Comparison of ENCODE assay signal across 12 mouse cellular contexts in the genomic region with DNA sequence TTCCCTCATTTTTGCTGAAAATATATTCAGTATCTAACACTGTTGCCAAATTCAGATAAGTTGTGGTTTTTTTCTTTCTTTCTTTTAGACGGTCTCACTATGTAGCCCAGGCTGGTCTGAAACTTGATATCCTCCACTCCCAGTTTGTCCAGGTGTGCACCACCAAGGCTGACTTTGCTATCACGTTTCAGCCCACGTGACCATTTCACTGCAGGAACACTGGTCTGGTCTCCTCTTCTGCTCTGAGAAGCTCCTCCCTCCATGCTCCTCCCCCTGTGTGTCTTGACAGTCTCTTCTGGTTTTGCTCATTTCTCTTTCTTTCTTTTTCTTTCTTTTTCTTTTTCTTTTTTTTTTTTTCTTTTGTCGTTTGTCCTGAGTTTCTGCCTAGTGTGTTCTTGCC. TPM values are rescaled to one million over a fixed set of nuclear protein-coding genes. Genes with fewer than 3 reads are reported as not detected.
DNase-seq lines count a peak whose midpoint lies in the region; ATAC-seq and TF ChIP-seq lines count a peak whose summit lies in the region.
"Had no signal": no experiment of that assay in that cellular context is flagged by ENCODE, and none has a peak within 500 bp of the region (broad histone marks: within the 10 kb centered on the region; RNA-seq: fewer than 3 reads in every experiment).

No protein-coding gene starts in this region.

- H3K9ac ChIP-seq in liver, adult 2 months (ENCODE audit: low read depth, low read length) = no peak overlapping the region
- no peak overlapping the region for H3K9ac ChIP-seq in hindbrain, embryonic 16.5 days (ENCODE audit: low read depth, low read length)

- no peaks in the 10 kb centered on the region for H3K36me3 ChIP-seq in liver, adult 2 months (ENCODE audit: control insufficient read depth, insufficient read depth, low read length)
- H3K36me3 ChIP-seq in hindbrain, embryonic 16.5 days (ENCODE audit: control insufficient read depth, insufficient read depth, low read length) = no peaks in the 10 kb centered on the region

- no peak for TF ChIP-seq CTCF in liver, adult 2 months (IDR thresholded peaks at IDR 0.05; ENCODE audit: low read depth, low read length)

- H3K4me1 ChIP-seq in liver, adult 2 months (ENCODE audit: control insufficient read depth, insufficient read depth, low read length) = no peaks in the 10 kb centered on the region
- H3K4me1 ChIP-seq in hindbrain, embryonic 16.5 days (ENCODE audit: control insufficient read depth, insufficient read depth, low read depth, low read length) = no peaks in the 10 kb centered on the region

- peak; percentile 17 for DNase-seq in liver, adult 2 months (ENCODE audit: extremely low read depth, low read depth, low spot score)
- no peak for DNase-seq in liver
- peak; percentile 19 for DNase-seq in A20 (ENCODE audit: low read depth, low spot score)
- peak; percentile 83 for DNase-seq in ES-CJ7 (ENCODE audit: low read depth, low spot score)
- DNase-seq in induced T-regulatory cell, adult 2 months (ENCODE audit: low read depth) = peak; percentile 27
- no peak for DNase-seq in spleen, postnatal 14 days (ENCODE audit: low spot score in 2 of 2)
- DNase-seq in gastrocnemius, postnatal 14 days = no peak
- DNase-seq: cerebellum, adult 9-11 months had no signal

- 46% methylated on average over 4 of the region's 4 CpGs for WGBS in liver, adult 2 months
- WGBS in hindbrain, embryonic 16.5 days = 38% methylated on average over 4 of the region's 4 CpGs

- no peaks in the 10 kb centered on the region for H3K27me3 ChIP-seq in liver, adult 2 months (ENCODE audit: control insufficient read depth, insufficient read depth, low read length)
- no peaks in the 10 kb centered on the region for H3K27me3 ChIP-seq in hindbrain, embryonic 16.5 days (replicated peaks; ENCODE audit: control insufficient read depth, insufficient read depth, low read length)

- TF ChIP-seq POLR2A in liver, adult 2 months (IDR thresholded peaks at IDR 0.05; ENCODE audit: extremely low read depth, insufficient read depth, low read length) = no peak

- H3K4me3 ChIP-seq in liver, adult 2 months (ENCODE audit: insufficient read depth, low read depth, low read length) = no peak overlapping the region
- H3K4me3 ChIP-seq in hindbrain, embryonic 16.5 days (ENCODE audit: low read length) = no peak overlapping the region

- intact Hi-C loops in gastrocnemius, postnatal 14 days (cut with DNase I; ENCODE audit: low total_unique reads) = loop anchor here (10.0 kb wide), 1 partner anchor 185 kb away; a partner anchor contains a TSS

- H3K27ac ChIP-seq in liver, adult 2 months (replicated peaks; ENCODE audit: insufficient read depth, low read depth, low read length) = no peak overlapping the region
- H3K27ac ChIP-seq in hindbrain, embryonic 16.5 days (ENCODE audit: low read depth, low read length) = no peak overlapping the region

- ATAC-seq in hindbrain, embryonic 16.5 days = no peak

- H3K9me3 ChIP-seq in hindbrain, embryonic 16.5 days (ENCODE audit: control insufficient read depth, low read length) = no peaks in the 10 kb centered on the region

- H3K79me2 ChIP-seq in liver, adult 2 months (ENCODE audit: control insufficient read depth, insufficient read depth, low read length) = no peaks in the 10 kb centered on the region

- H3K4me2 ChIP-seq in hindbrain, embryonic 16.5 days (ENCODE audit: low read length) = no peak overlapping the region

RNA-seq across cellular contexts. Expression of a gene that starts 1.4 kb away (rescaled TPM):
- not detected in 2 replicates for total RNA-seq in liver, adult 2 months (2014; rRNA removed)
- polyA plus RNA-seq in liver, adult 2 months (2012; rRNA removed) = not detected in 2 replicates
- not detected for total RNA-seq in gastrocnemius, postnatal 14 days (2021)
- polyA plus RNA-seq in hindbrain, embryonic 16.5 days (2015; fragmentation: Nextera tagmentation; extraction: Ambion mirVana) = not detected in 2 replicates
- total RNA-seq: layer of hippocampus, postnatal 25 days had no signal
- polyA plus RNA-seq: heart, embryonic 14.5 days; liver, embryonic 16.5 days had no signal

RNA-seq across cellular contexts. Expression of a gene that starts 7.1 kb away (rescaled TPM):
- total RNA-seq in liver, adult 2 months (2014; rRNA removed) = 1.8 and 2.3 TPM in 2 replicates
- polyA plus RNA-seq in liver, adult 2 months (2012; rRNA removed) = 0.98 and 1.6 TPM in 2 replicates
- 1 to 10 TPM; 3.0 to 4.5 TPM for total RNA-seq in gastrocnemius, postnatal 14 days (2021)
- 2.7 and 3.3 TPM in 2 replicates for polyA plus RNA-seq in hindbrain, embryonic 16.5 days (2015; fragmentation: Nextera tagmentation; extraction: Ambion mirVana)

RNA-seq across cellular contexts. Expression of a gene that starts 7.2 kb away (rescaled TPM):
- total RNA-seq in liver, adult 2 months (2014; rRNA removed) = 0.18 and 0.40 TPM in 2 replicates
- polyA plus RNA-seq in liver, adult 2 months (2012; rRNA removed) = 0.21 and 0.28 TPM in 2 replicates
- 1 to 10 TPM; 6.8 to 8.5 TPM for total RNA-seq in gastrocnemius, postnatal 14 days (2021)
- 9.3 and 10.1 TPM in 2 replicates for polyA plus RNA-seq in hindbrain, embryonic 16.5 days (2015; fragmentation: Nextera tagmentation; extraction: Ambion mirVana)

Comparison
In these comparisons a context has a peak if more than half of its experiments do, and no peak if none do; other contexts are left out.
1. DNase-seq: peak in liver, adult 2 months (single experiment), A20 (single experiment), ES-CJ7 (single experiment) and induced T-regulatory cell, adult 2 months (single experiment); none in liver (single experiment), spleen, postnatal 14 days (0 of 2) and gastrocnemius, postnatal 14 days (single experiment).